Mouse (Mus musculus) cortical plate, adult 2 months (tissue): Measurements from ENCODE around the gene Oas1d. TPM values are rescaled to one million over a fixed set of nuclear protein-coding genes. Genes with fewer than 3 reads are reported as not detected.
"Not testable (repeated sequence)": the region's sequence is repeated elsewhere in the genome, so short reads cannot be mapped to it uniquely, and the experiment has no call there.

ENCODE experiments used
- H3K27ac ChIP-seq: fragments of 200-500 bp; 2 replicates; pipeline ENCODE4 v1.5.1; 2012; ENCODE audit warnings: low read length, control low read depth, inconsistent platforms; ENCODE audit not compliant: insufficient read depth
- H3K4me1 ChIP-seq: fragments of 200-500 bp; 2 replicates; pipeline ENCODE4 v1.6.1; 2011; ENCODE audit warnings: low read length; ENCODE audit not compliant: control insufficient read depth, insufficient read depth
- H3K4me3 ChIP-seq: fragments of 200-500 bp; 2 replicates; pipeline ENCODE4 v1.5.1; 2011; ENCODE audit warnings: mild to moderate bottlenecking, low read length, control low read depth; ENCODE audit not compliant: insufficient read depth
- CTCF ChIP-seq: fragments of 200-500 bp; IDR thresholded peaks from 2 replicates; pipeline ENCODE4 v1.5.1; 2011; ENCODE audit warnings: mild to moderate bottlenecking, control low read depth, low read length; ENCODE audit not compliant: insufficient read depth; ENCODE audit errors: extremely low read depth
- POLR2A ChIP-seq: fragments of 200-500 bp; IDR thresholded peaks from 2 replicates; pipeline ENCODE4 v1.6.1; 2011; ENCODE audit warnings: mild to moderate bottlenecking, low read length, control low read depth; ENCODE audit not compliant: insufficient read depth; ENCODE audit errors: extremely low read depth
- polyA plus RNA-seq: library from polyadenylated mRNA; depleted of rRNA; stranded (reverse); fragments of >200 nt; gene quantifications from 2 replicates; pipeline ENCODE4 v1.2.3, GENCODE M21; 2012

Gene Oas1d
- polyA plus RNA-seq, 1 experiment: not detected

- TF ChIP-seq POLR2A (no peak), CTCF (no peak)
- Histone ChIP-seq H3K4me1 (no peaks in the 10 kb centered on the region), H3K27ac (no peak overlapping the region), H3K4me3 (no peak overlapping the region)
Measured at GRCm38 (mm10) chr5:120900666-120901065, 13.7 kb upstream of the Oas1d start.

GRCm38 (mm10) chr5:120902056-120902455, 12.3 kb upstream of the Oas1d start:
- Histone ChIP-seq H3K4me1 (no peaks in the 10 kb centered on the region), H3K4me3 (no peak overlapping the region), H3K27ac (no peak overlapping the region)
- TF ChIP-seq POLR2A: no peak
- no peak for TF ChIP-seq CTCF

GRCm38 (mm10) chr5:120906791-120907733, 7.3 kb upstream of the Oas1d start, which contains the start of gene Oas1a:
Oas1a (minus strand) TSS chr5:120907521.
- H3K27ac ChIP-seq, H3K4me3 ChIP-seq, H3K4me1 ChIP-seq: not testable (repeated sequence)

- TF ChIP-seq CTCF (no peak), POLR2A (no peak)
- Histone ChIP-seq H3K27ac (no peak overlapping the region), H3K4me1 (no peaks in the 10 kb centered on the region), H3K4me3 (no peak overlapping the region)
Measured at GRCm38 (mm10) chr5:120908196-120908920, 6.0 kb upstream of the Oas1d start.

GRCm38 (mm10) chr5:120919156-120919935, 5.0 kb downstream of the Oas1d start:
- not testable (repeated sequence) for H3K27ac ChIP-seq, H3K4me1 ChIP-seq, H3K4me3 ChIP-seq

- Histone ChIP-seq H3K27ac (no peak overlapping the region), H3K4me1 (no peaks in the 10 kb centered on the region), H3K4me3 (no peak overlapping the region)
- TF ChIP-seq POLR2A (no peak), CTCF (no peak)
Measured at GRCm38 (mm10) chr5:120920296-120920695, 6.0 kb downstream of the Oas1d start.

GRCm38 (mm10) chr5:120923969-120924368, 9.6 kb downstream of the Oas1d start:
- H3K4me1 ChIP-seq: no peaks in the 10 kb centered on the region
- no peak overlapping the region for H3K4me3 ChIP-seq
- TF ChIP-seq POLR2A (no peak), CTCF (no peak)
- H3K27ac ChIP-seq: no peak overlapping the region

GRCm38 (mm10) chr5:120924520-120924919, 10.2 kb downstream of the Oas1d start:
- H3K4me3 ChIP-seq, H3K27ac ChIP-seq, H3K4me1 ChIP-seq: not testable (repeated sequence)

GRCm38 (mm10) chr5:120926311-120926710, 12.0 kb downstream of the Oas1d start:
- not testable (repeated sequence) for H3K27ac ChIP-seq, H3K4me3 ChIP-seq, H3K4me1 ChIP-seq

- Histone ChIP-seq H3K4me1 (no peaks in the 10 kb centered on the region), H3K4me3 (no peak overlapping the region), H3K27ac (no peak overlapping the region)
- TF ChIP-seq POLR2A (no peak), CTCF (peak; percentile 54)
Measured at GRCm38 (mm10) chr5:120927036-120927435, 12.7 kb downstream of the Oas1d start.
